In the genomic region with DNA sequence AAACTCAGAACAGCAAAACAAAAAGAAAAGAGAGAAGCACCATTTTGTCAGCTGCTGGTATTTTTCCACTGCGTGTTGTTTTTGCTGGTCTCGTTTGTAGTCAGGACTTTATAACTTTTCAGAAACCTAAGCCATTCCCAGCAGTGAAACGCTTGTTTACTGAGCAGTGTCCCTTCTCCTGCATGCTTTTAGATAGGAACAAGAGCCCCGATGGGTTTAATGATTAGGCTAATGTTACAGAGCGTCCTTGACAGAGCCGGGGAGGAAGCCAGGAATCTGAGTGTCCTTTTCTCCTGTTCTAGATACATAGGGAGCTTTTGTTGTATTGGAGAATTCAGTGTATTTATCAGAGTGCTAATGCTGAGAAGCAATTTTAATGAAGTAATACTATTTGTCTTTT, we compare ENCODE assay signal across 20 mouse cellular contexts. TPM values are rescaled to one million over a fixed set of nuclear protein-coding genes. Genes with fewer than 3 reads are reported as not detected.
"Had no signal": no experiment of that assay in that cellular context is flagged by ENCODE, and none has a peak within 500 bp of the region (broad histone marks: within the 10 kb centered on the region; RNA-seq: fewer than 3 reads in every experiment).

No protein-coding gene starts in this region.

- H3K27me3 ChIP-seq: intestine, embryonic 15.5 days; limb, embryonic 12.5 days; liver, embryonic 15.5 days; lung, embryonic 15.5 days; midbrain, embryonic 12.5 days had no signal

- H3K36me3 ChIP-seq: intestine, embryonic 15.5 days; limb, embryonic 12.5 days; liver, embryonic 15.5 days; lung, embryonic 15.5 days; midbrain, embryonic 12.5 days had no signal

- ATAC-seq: intestine, embryonic 15.5 days had no signal

- H3K9me3 ChIP-seq: intestine, embryonic 15.5 days; limb, embryonic 12.5 days; liver, embryonic 15.5 days; lung, embryonic 15.5 days; megakaryocyte, embryonic 14.5 days; midbrain, embryonic 12.5 days had no signal

- H3K4me2 ChIP-seq: intestine, embryonic 15.5 days; limb, embryonic 12.5 days; liver, embryonic 11.5 days; liver, embryonic 15.5 days; lung, embryonic 15.5 days; midbrain, embryonic 12.5 days had no signal

- H3K4me3 ChIP-seq: intestine, embryonic 15.5 days; limb, embryonic 12.5 days; liver, embryonic 15.5 days; lung, embryonic 15.5 days; megakaryocyte, embryonic 14.5 days; midbrain, embryonic 12.5 days had no signal

- H3K27ac ChIP-seq: intestine, embryonic 15.5 days; limb, embryonic 12.5 days; liver, embryonic 15.5 days; lung, embryonic 15.5 days; macrophage; midbrain, embryonic 12.5 days had no signal

- H3K9ac ChIP-seq: intestine, embryonic 15.5 days; limb, embryonic 12.5 days; liver, embryonic 15.5 days; lung, embryonic 15.5 days; midbrain, embryonic 12.5 days had no signal

- H3K4me1 ChIP-seq: intestine, embryonic 15.5 days; limb, embryonic 12.5 days; midbrain, embryonic 12.5 days had no signal

- DNase-seq: kidney, postnatal 25 days; lung, postnatal 14 days; right cerebral cortex, adult 18-20 months; right cerebral cortex, postnatal 25 days; thymus, adult 2 months; thymus, postnatal 25 days had no signal

RNA-seq across cellular contexts. Expression of a gene that starts 36.5 kb away (rescaled TPM):
- total RNA-seq: layer of hippocampus, postnatal 10 days; left cerebral cortex, postnatal 36 days; midbrain, postnatal 0 days had no signal
- polyA plus RNA-seq: intestine, embryonic 15.5 days; limb, embryonic 12.5 days; liver, embryonic 11.5 days; liver, embryonic 15.5 days; lung, embryonic 15.5 days; macrophage; midbrain, embryonic 12.5 days; midbrain, postnatal 0 days; neural tube, embryonic 14.5 days; small intestine, adult 2 months; stomach, embryonic 16.5 days; thymus, adult 2 months had no signal
